Mouse (Mus musculus) heart, adult 9 months (tissue): ENCODE data around the gene Trim72.
"Not testable (repeated sequence)": the region's sequence is repeated elsewhere in the genome, so short reads cannot be mapped to it uniquely, and the experiment has no call there.

ENCODE experiments used
- DNase-seq, 2 experiments: peaks; one replicate each; pipeline ENCODE4 v3.0.0; 2022; ENCODE audit warnings: low spot score in 2 of 2

The Trim72 gene

DNA sequence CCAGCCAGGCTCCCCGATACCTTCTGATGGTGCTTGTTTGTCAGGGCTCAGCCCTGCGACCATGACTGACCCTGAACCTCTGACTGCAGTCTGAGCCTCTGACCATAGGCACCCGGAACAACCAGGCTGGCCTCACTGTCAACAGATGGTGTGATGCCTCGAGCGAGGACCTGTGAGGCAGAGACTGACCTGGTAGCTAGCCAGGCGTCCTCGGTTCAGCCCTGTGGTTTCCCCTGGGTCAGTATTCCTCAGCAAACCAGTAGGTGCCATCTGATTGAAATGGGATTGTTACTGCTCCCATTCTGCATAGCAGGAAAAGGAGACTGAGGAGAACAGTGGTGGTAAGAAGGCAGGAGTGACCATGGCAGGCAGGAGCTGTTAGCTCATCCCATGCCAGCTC lies 2.4 kb downstream of the Trim72 start:
- DNase-seq, result no peak

DNA sequence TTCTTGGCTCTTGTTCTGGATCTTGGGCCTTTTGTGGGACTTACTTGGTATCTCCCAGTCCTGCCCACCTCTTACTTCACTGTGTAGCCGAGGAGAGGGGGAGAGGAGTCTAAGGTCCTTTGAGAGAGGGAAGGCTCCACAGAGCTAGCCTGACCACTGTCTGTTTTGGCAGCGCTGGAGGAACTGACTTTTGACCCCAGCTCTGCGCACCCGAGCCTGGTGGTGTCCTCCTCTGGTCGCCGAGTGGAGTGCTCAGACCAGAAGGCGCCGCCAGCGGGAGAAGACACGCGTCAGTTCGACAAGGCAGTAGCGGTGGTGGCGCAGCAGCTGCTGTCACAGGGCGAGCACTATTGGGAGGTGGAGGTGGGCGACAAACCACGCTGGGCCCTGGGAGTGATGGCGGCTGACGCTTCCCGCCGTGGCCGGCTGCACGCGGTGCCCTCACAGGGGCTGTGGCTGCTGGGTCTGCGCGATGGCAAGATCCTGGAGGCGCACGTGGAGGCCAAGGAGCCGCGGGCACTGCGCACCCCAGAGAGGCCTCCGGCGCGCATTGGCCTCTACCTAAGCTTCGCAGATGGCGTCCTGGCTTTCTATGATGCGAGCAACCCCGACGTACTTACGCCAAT lies 6.1 kb downstream of the Trim72 start:
- no peak for DNase-seq

- no peak for DNase-seq
Measured at GRCm38 (mm10) chr7:128012136-128012780, 8.5 kb downstream of the Trim72 start.

- no peak for DNase-seq
Measured at GRCm38 (mm10) chr7:128013116-128013515, 9.4 kb downstream of the Trim72 start.

- not testable (repeated sequence) for DNase-seq
Measured at GRCm38 (mm10) chr7:128016134-128016533, 12.4 kb downstream of the Trim72 start.

GRCm38 (mm10) chr7:128016650-128017049 lies 12.9 kb downstream of the Trim72 start:
- no peak for DNase-seq

DNA sequence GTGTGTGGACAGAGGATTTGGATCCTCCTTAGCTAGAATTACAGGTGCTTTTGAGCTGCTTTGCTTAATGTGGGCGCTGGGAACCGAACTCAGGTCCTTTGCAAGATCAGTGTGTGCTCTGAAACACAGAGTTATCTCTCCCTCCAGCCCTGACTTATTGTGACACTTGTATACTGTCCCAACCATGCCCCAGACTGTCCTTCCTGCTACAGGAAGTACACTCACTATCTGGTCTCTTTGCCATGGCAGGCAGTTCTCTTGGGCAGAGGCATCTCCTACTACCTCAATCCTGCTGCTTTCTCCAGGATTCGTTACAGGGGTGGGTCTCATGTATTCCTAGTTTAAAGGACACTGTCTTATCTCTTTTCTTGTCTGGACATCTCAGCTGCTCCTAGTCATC lies 14.5 kb downstream of the Trim72 start:
- DNase-seq, result no peak

DNA sequence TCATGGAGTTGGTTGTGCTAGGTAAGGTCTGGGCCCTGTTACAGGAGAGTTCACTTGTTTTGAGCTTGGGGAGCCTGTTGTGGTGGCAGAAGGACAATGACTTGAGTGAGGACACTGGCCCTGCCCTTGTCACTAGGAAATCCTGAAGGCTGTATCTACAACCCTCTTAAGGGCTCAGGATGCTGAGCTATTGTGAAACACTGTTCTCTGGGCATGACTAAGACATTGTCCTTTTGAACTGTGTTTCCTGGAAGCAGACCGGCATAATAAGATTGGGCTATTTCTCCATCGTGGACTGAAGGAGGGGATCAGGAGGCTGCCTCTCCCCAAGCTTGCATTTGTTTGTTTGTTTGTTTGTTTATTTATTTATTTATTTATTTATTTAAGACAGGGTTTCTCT lies 15.4 kb downstream of the Trim72 start:
- no peak for DNase-seq

GRCm38 (mm10) chr7:128022974-128023373 lies 19.2 kb downstream of the Trim72 start:
- no peak for DNase-seq

DNA sequence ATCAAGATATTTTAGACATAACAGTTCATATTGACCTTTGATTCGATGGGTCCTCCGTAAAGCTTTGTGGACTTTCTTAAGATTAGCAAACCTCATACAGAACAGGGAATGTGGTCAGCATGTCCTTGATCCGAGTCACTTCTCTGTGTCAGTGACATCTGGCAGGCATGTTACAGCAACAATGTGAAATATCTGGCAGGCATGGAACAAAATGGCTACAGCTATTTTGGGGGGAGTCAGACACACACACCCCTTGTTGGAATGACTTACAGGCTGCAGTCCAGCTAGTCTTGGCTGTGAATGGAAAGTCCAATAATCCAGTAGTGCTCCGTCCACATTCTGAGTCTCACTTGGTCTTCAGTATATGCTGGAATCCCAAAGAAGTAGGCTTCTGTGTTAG lies 19.8 kb downstream of the Trim72 start:
- DNase-seq, result peak in 1 of 2 experiments; percentile 23

DNA sequence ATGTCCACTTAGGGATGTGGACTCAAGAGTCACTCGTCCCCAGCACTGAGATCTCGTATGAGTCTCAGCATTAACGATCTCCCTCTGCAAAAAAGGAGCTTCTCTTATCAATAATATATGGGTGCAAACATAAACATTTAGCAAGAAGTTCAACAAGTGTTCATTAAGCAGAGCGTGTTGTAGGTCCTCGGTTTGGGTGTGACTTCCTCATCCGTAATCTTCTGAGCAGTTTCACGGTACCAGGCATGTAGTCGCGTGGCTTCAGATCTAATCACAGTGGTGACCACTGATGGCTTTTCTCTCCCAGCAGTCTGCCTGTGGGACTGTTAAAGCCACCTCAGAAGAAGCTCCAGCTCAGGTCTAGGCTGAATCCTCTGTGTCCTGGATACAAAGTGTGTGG lies 20.6 kb downstream of the Trim72 start:
- no peak for DNase-seq

DNA sequence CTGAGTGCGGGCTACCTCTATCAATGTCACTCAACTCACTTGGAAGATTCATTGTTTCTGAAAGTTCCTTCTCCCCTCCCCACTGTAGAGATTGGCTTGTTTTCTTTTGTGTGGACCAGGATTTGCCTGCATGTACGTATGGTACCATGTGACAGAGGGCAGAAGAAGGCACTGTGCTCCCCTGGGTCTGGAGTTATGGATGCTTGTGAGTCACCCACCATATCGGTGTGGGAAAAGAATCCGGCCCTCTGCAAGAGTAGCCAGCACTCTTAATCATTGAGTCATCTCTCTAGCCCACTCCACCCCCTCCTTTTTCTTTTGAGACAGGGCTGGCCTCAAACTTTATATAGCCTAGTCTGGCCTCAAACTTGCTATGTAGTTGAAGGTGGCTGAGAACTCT lies 21.2 kb downstream of the Trim72 start:
- no peak for DNase-seq

DNA sequence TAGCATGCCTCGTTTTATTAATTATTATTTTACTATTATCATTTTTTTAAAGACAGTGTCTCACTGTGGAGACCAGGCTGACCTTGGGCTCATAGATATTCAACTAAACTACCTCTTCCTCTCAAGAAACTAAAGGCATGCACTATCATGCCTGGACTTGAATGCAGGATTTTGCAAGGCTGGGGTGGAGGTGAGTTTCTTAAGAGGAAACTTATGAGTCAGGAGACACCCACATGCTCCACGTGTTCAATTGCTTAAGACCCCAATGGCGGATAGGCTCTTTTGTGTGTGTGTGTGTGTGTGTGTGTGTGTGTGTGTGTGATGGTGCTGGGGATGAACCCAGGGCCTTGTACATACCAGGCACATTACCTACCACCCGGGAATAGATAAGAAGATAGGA lies 21.6 kb downstream of the Trim72 start:
- DNase-seq, result no peak

DNA sequence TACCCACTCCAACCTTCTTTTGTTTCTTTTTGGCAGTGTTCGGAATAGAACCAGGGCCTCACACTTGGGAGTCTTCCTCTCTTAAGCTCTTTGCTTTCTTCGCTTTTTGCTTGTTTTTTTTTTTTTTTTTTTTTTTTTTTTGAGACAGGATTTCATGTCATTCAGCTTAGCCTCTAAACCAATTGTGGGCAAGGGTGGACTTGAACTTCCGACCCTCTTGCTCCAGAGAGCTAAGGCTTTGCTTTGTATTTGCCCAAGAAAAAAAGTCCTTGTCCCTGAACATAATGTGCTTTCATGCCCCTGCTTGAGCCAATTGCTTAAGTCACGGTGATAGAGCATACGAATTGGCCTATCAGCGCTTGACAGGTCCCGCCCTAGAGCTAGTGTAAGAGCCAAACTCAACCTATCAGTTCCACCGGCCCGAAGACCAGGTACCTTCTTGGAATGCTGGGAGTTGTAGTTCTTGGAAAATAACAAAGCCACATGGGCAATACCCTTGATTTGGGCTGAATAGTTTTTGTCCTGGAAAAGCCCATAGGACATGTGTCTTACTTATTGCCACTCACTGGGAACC lies 27.7 kb downstream of the Trim72 start:
- DNase-seq, result no peak

DNA sequence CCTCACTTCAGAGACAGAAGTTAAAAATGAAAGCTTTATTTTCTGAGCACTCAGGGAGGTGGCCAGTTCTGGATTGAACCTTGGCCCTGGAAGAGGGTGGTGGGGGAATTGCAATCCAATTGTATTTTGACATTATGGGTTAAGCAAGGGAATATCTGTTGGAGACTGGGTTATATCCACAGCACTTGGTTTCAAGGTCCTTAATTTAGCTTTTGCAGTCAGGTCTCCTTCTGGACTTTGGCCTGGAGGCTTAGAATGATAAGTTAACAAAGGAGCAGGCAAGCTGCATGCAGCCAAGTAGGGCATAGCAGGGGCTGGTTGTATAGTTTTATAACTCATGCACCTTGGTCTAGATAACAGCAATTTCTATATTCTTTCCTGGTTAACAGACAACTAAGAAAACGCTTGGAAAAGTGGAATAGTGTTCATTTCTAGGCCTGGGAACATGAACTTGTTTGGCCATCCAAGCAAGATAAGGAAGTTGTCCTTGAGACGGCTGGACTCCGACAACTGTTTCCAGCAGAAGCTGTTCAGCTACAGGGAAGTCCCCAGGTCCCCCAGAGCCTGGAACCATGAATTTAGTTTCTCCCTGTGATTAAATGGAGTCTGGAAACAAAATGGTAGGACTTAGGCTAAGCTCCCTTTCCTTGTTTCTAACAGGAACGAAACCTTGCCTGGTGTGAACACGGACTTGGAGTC lies 28.7 kb downstream of the Trim72 start:
- DNase-seq, result no peak

DNA sequence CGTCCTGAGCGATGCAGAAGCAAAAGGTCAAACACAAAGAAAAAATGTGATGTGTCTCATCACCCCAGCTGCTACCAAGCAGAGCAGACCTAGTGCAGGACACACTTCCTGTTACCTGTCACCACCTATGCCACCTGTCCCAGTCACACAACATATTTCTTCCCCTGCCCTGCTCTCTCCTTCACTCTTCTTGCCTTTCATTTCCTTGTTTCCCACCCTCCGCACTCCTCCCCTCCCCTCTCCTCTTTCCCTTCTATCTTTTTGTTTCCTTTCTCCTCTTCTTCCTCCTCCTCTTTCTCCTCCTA lies 29.2 kb downstream of the Trim72 start:
- DNase-seq, result no peak

DNA sequence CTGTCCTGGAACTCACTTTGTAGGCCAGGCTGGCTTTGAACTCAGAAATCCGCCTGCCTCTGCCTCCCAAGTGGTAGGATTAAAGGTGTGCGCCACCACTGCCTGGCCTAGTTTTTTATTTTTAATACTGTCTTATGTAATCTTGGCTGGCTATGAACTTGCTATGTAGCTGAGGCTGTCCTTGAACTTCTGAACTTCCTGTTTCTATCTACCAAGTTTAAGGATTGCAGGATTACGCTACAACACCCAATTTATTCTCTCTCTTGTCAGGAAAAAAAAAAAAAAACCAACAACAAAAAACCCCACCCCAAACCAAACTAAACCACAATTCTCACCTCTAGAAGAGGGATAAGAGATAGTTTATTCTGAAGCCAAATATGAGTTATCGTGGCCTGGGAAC lies 29.9 kb downstream of the Trim72 start:
- DNase-seq, result no peak

GRCm38 (mm10) chr7:128042161-128042820 lies 38.5 kb downstream of the Trim72 start:
- not testable (repeated sequence) for DNase-seq

DNA sequence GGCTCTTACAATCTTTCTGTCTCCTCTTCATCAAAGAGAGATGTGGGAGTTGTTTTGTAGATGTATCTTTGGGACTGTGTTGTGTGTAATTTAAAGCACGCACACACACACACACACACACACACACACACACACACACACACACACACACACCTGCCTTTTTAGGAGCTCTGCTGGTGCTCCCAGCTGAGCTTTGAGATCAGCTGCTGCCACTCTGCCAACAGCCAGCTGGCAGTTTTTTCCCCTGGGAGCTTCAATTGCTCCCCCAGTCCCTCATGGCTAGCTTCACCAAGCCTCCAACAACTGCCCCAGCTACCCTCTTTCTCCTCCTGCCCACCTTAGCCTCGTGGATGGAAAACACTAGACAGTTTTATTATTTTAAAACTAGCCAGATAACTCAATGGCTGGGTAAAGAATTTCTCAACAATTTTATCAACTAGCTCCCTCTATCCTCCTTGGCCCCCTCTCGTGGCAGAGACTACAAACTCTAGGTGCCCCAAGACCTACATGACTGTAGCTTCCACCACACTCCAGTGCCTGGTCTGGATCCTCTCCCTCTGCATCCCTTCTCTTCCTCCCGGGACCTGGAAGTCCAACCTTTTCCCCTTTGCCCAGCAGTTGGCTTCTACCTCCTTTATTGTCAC lies 40.5 kb downstream of the Trim72 start:
- no peak for DNase-seq

- DNase-seq, result no peak
Measured at GRCm38 (mm10) chr7:128045640-128046039, 41.9 kb downstream of the Trim72 start.

DNA sequence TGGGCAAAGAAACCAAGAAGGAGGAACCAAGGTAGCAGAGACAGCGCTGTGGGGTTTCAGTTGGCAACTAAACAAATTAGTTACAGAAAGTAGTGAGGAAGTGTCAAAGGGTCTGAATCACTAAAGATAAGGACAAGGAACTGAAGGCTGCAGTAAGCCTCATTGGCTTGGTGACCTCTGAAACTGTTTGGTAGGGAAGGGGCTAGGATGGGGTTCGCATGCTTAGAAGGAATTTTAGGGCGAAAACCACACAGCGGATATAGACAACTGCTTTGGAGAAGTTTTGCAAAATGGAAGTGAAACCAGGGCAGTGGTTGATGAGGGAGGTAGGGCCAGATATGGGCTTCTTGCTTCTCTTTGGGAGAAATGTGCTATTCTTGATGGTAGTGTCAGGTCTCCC lies 45.1 kb downstream of the Trim72 start:
- DNase-seq, result no peak

- no peak for DNase-seq
Measured at GRCm38 (mm10) chr7:128049254-128049653, 45.5 kb downstream of the Trim72 start.
